ENCODE assay signal across 26 mouse cellular contexts in genomic region chr3:27604629-27605028, GRCm38 (mm10).
DNase-seq lines count a peak whose midpoint lies in the region; ATAC-seq and TF ChIP-seq lines count a peak whose summit lies in the region.
"Had no signal": no experiment of that assay in that cellular context is flagged by ENCODE, and none has a peak within 500 bp of the region (broad histone marks: within the 10 kb centered on the region; RNA-seq: fewer than 3 reads in every experiment).

No protein-coding gene starts in this region.

- DNase-seq in heart, postnatal 14 days = no peak
- DNase-seq in 3T3-L1 (ENCODE audit: low read depth, low spot score) = peak; percentile 29
- DNase-seq in embryonic facial prominence, embryonic 11.5 days (ENCODE audit: low spot score) = peak; percentile 35
- DNase-seq in testis, postnatal 10 days (ENCODE audit: low spot score) = no peak
- no peak for DNase-seq in gastrocnemius, postnatal 36 days
- DNase-seq: cerebellum, adult 2 months; cerebellum, postnatal 14 days; gastrocnemius, postnatal 14 days; heart, adult 18-20 months; liver; lung, postnatal 4 days; right cerebral cortex, postnatal 25 days; thymus, postnatal 25 days had no signal

- 0 out of 2 replicates have a peak overlapping the region, but pooled peaks have one; percentile 12 for H3K27ac ChIP-seq in heart, embryonic 13.5 days (replicated peaks)
- H3K27ac ChIP-seq in embryonic facial prominence, embryonic 11.5 days (replicated peaks; ENCODE audit: low read depth, low read length) = no peak overlapping the region
- 0 out of 2 replicates have a peak overlapping the region, but pooled peaks have one; percentile 19 for H3K27ac ChIP-seq in embryonic fibroblast, embryonic 13.5 days (ENCODE audit: insufficient read depth, low read length)
- H3K27ac ChIP-seq in midbrain, embryonic 13.5 days = no peak overlapping the region
- H3K27ac ChIP-seq: forebrain, embryonic 13.5 days; hindbrain, embryonic 13.5 days; liver, embryonic 14.5 days; midbrain, embryonic 15.5 days; neural tube, embryonic 15.5 days; stomach, embryonic 15.5 days had no signal

- no peaks in the 10 kb centered on the region for H3K9me3 ChIP-seq in heart, embryonic 13.5 days
- H3K9me3 ChIP-seq in embryonic facial prominence, embryonic 11.5 days (replicated peaks; ENCODE audit: control insufficient read depth, low read length) = no peaks in the 10 kb centered on the region
- H3K9me3 ChIP-seq in midbrain, embryonic 13.5 days = no peaks in the 10 kb centered on the region
- H3K9me3 ChIP-seq: forebrain, embryonic 13.5 days; hindbrain, embryonic 13.5 days; midbrain, embryonic 15.5 days; neural tube, embryonic 15.5 days; stomach, embryonic 15.5 days had no signal

- H3K4me3 ChIP-seq in heart, embryonic 13.5 days = no peak overlapping the region
- no peak overlapping the region for H3K4me3 ChIP-seq in embryonic facial prominence, embryonic 11.5 days (ENCODE audit: low read depth, low read length)
- H3K4me3 ChIP-seq in embryonic fibroblast, embryonic 13.5 days (ENCODE audit: insufficient read depth, low read length) = no peak overlapping the region
- no peak overlapping the region for H3K4me3 ChIP-seq in midbrain, embryonic 13.5 days (replicated peaks)
- H3K4me3 ChIP-seq: forebrain, embryonic 13.5 days; hindbrain, embryonic 13.5 days; megakaryocyte, embryonic 14.5 days; midbrain, embryonic 15.5 days; neural tube, embryonic 15.5 days; stomach, embryonic 15.5 days had no signal

- no peak for TF ChIP-seq POLR2A in embryonic fibroblast, embryonic 13.5 days (IDR thresholded peaks at IDR 0.05; ENCODE audit: low read depth, low read length)

- WGBS in heart, embryonic 13.5 days = 79% methylated on average over 4 of the region's 4 CpGs
- 40% methylated on average over 4 of the region's 4 CpGs for WGBS in embryonic facial prominence, embryonic 11.5 days
- WGBS in midbrain, embryonic 13.5 days = 87% methylated on average over 4 of the region's 4 CpGs

- H3K4me1 ChIP-seq in heart, embryonic 13.5 days = peaks cover 77% of the 10 kb centered on the region
- peaks cover 9% of the 10 kb centered on the region for H3K4me1 ChIP-seq in embryonic facial prominence, embryonic 11.5 days (ENCODE audit: control insufficient read depth, insufficient read depth, low read length)
- H3K4me1 ChIP-seq in embryonic fibroblast, embryonic 13.5 days (ENCODE audit: control insufficient read depth, insufficient read depth, low read length) = peaks cover 39% of the 10 kb centered on the region
- peaks cover 10% of the 10 kb centered on the region for H3K4me1 ChIP-seq in midbrain, embryonic 13.5 days (replicated peaks)
- H3K4me1 ChIP-seq: megakaryocyte, embryonic 14.5 days had no signal

- H3K9ac ChIP-seq in heart, embryonic 13.5 days = no peak overlapping the region
- H3K9ac ChIP-seq in embryonic facial prominence, embryonic 11.5 days (replicated peaks; ENCODE audit: low read length) = no peak overlapping the region
- no peak overlapping the region for H3K9ac ChIP-seq in midbrain, embryonic 13.5 days (replicated peaks)
- H3K9ac ChIP-seq: forebrain, embryonic 13.5 days; hindbrain, embryonic 13.5 days; liver, embryonic 14.5 days; midbrain, embryonic 15.5 days; neural tube, embryonic 15.5 days; stomach, embryonic 15.5 days had no signal

- intact Hi-C loops in heart, postnatal 14 days (cut with DNase I) = no loop called here
- intact Hi-C loops in gastrocnemius, postnatal 36 days (cut with DNase I) = no loop called here

- H3K4me2 ChIP-seq in heart, embryonic 13.5 days = no peak overlapping the region
- no peak overlapping the region for H3K4me2 ChIP-seq in embryonic facial prominence, embryonic 11.5 days (ENCODE audit: low read depth, low read length)
- no peak overlapping the region for H3K4me2 ChIP-seq in midbrain, embryonic 13.5 days (replicated peaks)
- H3K4me2 ChIP-seq: forebrain, embryonic 13.5 days; heart, embryonic 11.5 days; hindbrain, embryonic 13.5 days; midbrain, embryonic 15.5 days; neural tube, embryonic 15.5 days; stomach, embryonic 15.5 days had no signal

- ATAC-seq in heart, embryonic 13.5 days (ENCODE audit: extremely low read depth, insufficient number of reproducible peaks, low FRiP score, low TSS enrichment) = no peak
- ATAC-seq in embryonic facial prominence, embryonic 11.5 days (replicated peaks; ENCODE audit: insufficient number of reproducible peaks, low FRiP score, low TSS enrichment, low read depth) = no peak
- no peak for ATAC-seq in midbrain, embryonic 13.5 days
- ATAC-seq: activated CD4-positive, CD25-positive, alpha-beta regulatory T cell, adult 4 months; forebrain, embryonic 13.5 days; intestine, postnatal 0 days; midbrain, embryonic 15.5 days had no signal

- H3K36me3 ChIP-seq in heart, embryonic 13.5 days = no peaks in the 10 kb centered on the region
- no peaks in the 10 kb centered on the region for H3K36me3 ChIP-seq in embryonic facial prominence, embryonic 11.5 days (replicated peaks; ENCODE audit: control insufficient read depth, insufficient read depth, low read depth, low read length)
- H3K36me3 ChIP-seq in midbrain, embryonic 13.5 days = no peaks in the 10 kb centered on the region
- H3K36me3 ChIP-seq: hindbrain, embryonic 13.5 days; midbrain, embryonic 15.5 days; neural tube, embryonic 15.5 days; stomach, embryonic 15.5 days had no signal

- H3K27me3 ChIP-seq in heart, embryonic 13.5 days (replicated peaks) = no peaks in the 10 kb centered on the region
- H3K27me3 ChIP-seq in embryonic facial prominence, embryonic 11.5 days (ENCODE audit: control insufficient read depth, insufficient read depth, low read length) = no peaks in the 10 kb centered on the region
- no peaks in the 10 kb centered on the region for H3K27me3 ChIP-seq in midbrain, embryonic 13.5 days
- H3K27me3 ChIP-seq: forebrain, embryonic 13.5 days; hindbrain, embryonic 13.5 days; midbrain, embryonic 15.5 days; neural tube, embryonic 15.5 days; stomach, embryonic 15.5 days had no signal

- no peak for TF ChIP-seq CTCF in embryonic fibroblast, embryonic 13.5 days (IDR thresholded peaks at IDR 0.05; ENCODE audit: borderline replicate concordance, insufficient read depth, low read length)

Comparison
In these comparisons a context has a peak if more than half of its experiments do, and no peak if none do; other contexts are left out.
1. H3K27ac ChIP-seq: peak in heart, embryonic 13.5 days (single experiment) and embryonic fibroblast, embryonic 13.5 days (single experiment); none in embryonic facial prominence, embryonic 11.5 days (single experiment) and midbrain, embryonic 13.5 days (single experiment).
2. DNase-seq: peak in 3T3-L1 (single experiment) and embryonic facial prominence, embryonic 11.5 days (single experiment); none in heart, postnatal 14 days (0 of 2), testis, postnatal 10 days (single experiment) and gastrocnemius, postnatal 36 days (0 of 2).